Mouse (Mus musculus): ENCODE results near the gene Olfr1416.

Olfr1416 gene

DNA sequence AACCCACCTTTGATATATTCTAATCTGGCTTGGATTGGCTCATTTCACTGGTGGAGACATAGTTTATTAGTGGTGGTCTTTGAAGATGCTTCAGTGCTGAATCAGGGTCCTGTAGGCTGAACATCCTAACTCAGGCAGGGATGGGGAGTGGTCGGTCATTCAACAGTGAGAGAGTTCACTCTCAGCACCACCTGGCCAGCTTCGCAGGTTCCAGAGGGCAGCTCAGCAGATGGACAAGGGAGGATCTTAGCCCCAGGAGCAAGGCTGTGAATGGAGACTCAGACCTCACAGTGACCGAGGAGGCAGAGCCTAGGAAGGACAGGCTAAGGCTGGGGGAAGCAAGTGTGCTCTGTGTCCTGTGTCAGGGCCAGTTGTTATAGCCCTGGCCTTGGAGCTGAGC is 53.5 kb downstream of the Olfr1416 start:
- no peak for DNase-seq

DNA sequence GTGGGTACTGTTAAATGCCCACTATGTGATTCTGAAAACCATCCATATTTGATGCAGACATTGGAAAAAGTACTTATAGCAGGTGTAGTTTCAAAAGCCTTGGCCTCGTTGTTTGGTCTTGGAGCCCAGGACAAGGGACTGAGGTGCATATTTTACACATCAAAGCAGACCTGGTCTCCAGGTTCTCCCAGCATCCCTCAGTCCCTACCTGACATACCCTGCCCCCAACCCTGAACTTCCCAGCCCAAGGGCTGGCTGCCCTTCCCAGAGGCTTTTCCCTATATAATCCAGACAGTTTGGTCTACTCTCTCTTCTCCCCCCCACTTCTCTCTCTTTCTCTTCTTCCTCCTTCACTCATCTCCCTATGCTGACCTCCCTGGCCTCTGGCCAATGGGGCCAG is 53.9 kb downstream of the Olfr1416 start:
- no peak for DNase-seq
